Mouse (Mus musculus) testis, adult 2 months (tissue): Measurements from ENCODE around the gene Zdhhc11.

ENCODE experiments used
- CTCF ChIP-seq: fragments of 200-500 bp; IDR thresholded peaks from 2 replicates; pipeline ENCODE4 v1.5.1; 2012; ENCODE audit warnings: low read depth, mild to moderate bottlenecking, inconsistent platforms, low read length, moderate library complexity; ENCODE audit not compliant: control insufficient read depth, insufficient read depth, insufficient replicate concordance
- POLR2A ChIP-seq: fragments of 200-500 bp; IDR thresholded peaks from 2 replicates; pipeline ENCODE4 v1.6.1; 2012; ENCODE audit warnings: low read depth, mild to moderate bottlenecking, inconsistent platforms, low read length, moderate library complexity; ENCODE audit not compliant: control insufficient read depth

- TF ChIP-seq POLR2A, result no peak
- no peak for TF ChIP-seq CTCF
Measured at GRCm38 (mm10) chr13:74035776-74036175, 72.1 kb downstream of the Zdhhc11 start.
